Mouse (Mus musculus): ENCODE measurements around the gene Amigo1. TPM values are rescaled to one million over a fixed set of nuclear protein-coding genes. Genes with fewer than 3 reads are reported as not detected.

Gene Amigo1
- 19.3 and 19.5 TPM in 2 replicates for total RNA-seq (2021)
- long read RNA-seq, experiment 1, full-length matches to known transcripts = 10 of 26 reads
- long read RNA-seq, experiment 1, partial matches to known transcripts = 0 of 26 reads
- long read RNA-seq, experiment 1, other reads (novel, unspliced or antisense) = 16 of 26 reads
- long read RNA-seq, experiment 2, full-length matches to known transcripts = 9 of 18 reads
- long read RNA-seq, experiment 2, partial matches to known transcripts = 1 of 18 reads
- long read RNA-seq, experiment 2, other reads (novel, unspliced or antisense) = 8 of 18 reads

DNA sequence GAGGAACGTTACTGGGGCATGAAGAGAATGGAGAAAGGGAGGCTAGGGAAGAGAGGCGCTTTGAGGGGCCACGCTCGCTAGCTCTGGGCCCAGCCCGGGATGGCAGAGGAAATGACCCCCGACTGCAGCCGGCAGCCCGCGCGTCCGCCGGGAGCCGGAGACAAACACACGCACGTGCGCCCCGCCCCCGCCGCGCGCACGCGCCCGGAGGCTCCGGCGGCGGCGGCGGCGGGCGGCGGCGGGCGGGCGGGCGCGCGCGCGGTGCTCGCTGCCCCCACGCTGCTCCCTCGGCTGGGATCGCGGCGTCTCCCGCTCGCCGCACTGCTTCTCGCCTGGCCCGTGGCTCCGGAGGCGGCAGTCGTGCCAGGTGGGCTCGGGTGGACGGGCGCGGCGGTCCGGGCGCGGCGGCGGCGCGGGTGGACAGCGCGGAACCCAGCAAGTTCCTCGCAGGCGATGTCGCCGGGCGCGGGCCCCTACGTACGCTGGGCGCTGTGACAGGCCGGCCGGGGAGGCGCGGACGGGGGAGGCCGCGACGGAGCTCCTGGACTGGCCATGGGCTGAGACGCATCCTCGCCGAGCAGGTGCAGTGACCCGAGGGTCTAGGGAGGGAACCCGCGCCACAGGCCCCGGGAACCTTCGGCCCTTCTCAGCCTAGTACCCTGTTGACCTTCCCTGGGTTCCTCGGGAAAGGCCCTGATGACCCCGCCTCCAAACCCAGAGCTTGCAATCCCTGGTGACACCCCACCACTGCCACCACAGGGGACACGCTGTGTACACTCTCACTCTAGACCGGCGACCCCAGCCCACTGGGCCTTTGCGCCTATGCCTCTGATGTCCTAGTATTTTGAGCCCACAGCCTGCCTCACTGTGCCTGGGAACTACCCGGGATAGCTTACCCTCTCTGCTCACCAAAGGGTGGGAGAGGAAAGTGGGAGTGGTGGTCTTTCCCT is at the start of gene Amigo1:
Amigo1 (plus strand) TSS at position 238 of the 950 bp plus-strand sequence.
- peak; percentile 74 for DNase-seq

- DNase-seq = no peak
These were observed 47.0 kb upstream of the Amigo1 start for GRCm38 (mm10) chr3:108139113-108139512.

DNA sequence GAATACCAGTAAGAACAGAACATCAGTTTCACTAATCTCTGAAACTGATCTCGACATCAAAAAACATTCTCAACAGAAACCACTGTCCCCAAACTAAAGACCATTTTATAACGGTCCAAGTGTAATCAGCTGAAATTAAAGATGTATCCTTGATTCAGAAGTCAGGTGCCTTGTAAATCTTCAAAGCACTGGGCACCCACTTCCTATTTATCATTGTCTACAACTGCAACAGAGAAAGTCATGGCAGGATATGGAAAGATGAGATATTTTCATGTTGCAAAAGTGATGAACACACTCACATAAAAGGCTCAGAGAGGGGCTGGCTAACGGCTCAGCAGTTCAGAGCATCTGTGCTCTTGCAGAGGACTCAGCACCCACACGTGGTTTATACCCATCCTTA is 45.3 kb upstream of the Amigo1 start:
- DNase-seq = no peak

DNA sequence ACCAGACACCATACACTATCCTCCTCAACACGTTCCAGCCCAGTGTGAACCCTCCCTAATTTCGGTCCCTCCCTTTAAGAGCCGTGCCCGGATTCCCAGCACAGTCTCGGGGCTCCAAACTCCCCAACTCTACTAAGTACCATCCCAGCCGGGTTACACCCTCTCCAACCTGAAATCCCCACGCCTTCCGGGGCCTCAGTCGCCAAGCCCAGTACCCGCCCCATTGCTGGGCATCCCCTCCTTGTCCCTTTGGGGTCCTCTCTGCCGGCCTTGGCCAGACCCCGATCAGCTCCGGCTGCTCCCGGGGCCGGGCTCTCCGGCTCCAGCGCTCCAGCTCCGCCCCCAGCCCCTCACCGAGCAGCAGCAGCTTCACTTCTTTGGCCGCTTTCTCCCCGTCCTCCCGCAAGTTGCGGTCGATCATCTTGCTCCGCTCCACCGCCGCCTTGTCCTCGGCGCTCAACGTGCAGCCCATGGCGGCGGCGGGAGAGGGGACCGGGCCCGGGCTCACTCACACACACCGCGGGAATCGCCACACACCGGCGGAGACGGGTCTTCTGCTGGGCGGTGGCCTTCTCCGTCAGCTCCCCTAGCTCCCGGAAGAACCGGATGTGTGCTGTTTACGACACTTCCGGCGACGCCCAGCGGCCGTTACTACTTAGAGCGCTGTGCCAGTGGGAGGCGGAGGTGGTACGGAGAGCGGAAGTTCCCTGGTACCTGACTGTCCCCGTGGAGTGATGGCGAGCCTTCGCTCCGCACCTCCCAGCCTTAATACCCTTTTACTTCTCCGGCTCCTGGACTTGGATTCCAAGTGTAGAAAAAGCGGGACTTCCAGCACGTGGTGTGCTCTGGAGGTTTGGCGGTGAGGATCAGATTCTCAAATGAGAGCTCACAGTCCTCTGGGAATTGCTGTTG is 40.3 kb upstream of the Amigo1 start, which contains the start of gene Gnai3:
Gnai3 (minus strand) TSS at position 613 of the 912 bp plus-strand sequence.
- peak; percentile 94 for DNase-seq

DNA sequence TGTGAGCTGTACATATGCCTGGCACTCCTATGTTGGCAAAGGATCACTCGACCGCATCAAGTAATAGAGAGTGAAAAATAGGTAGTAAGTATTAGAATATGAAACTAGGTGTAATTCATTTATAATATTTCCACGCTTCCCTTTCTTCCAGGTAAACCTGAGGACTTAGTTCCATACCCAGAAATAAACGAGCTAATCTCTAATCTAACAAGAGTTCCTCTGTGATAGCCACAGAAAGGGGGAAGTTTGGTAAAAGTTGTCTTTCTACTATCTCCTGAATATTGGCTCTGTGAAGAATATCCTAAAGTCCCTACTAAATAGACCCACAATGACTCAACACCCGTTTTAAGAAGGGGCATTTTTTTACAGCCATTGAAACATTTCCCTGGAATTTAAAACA is 39.5 kb upstream of the Amigo1 start:
- DNase-seq = no peak

DNA sequence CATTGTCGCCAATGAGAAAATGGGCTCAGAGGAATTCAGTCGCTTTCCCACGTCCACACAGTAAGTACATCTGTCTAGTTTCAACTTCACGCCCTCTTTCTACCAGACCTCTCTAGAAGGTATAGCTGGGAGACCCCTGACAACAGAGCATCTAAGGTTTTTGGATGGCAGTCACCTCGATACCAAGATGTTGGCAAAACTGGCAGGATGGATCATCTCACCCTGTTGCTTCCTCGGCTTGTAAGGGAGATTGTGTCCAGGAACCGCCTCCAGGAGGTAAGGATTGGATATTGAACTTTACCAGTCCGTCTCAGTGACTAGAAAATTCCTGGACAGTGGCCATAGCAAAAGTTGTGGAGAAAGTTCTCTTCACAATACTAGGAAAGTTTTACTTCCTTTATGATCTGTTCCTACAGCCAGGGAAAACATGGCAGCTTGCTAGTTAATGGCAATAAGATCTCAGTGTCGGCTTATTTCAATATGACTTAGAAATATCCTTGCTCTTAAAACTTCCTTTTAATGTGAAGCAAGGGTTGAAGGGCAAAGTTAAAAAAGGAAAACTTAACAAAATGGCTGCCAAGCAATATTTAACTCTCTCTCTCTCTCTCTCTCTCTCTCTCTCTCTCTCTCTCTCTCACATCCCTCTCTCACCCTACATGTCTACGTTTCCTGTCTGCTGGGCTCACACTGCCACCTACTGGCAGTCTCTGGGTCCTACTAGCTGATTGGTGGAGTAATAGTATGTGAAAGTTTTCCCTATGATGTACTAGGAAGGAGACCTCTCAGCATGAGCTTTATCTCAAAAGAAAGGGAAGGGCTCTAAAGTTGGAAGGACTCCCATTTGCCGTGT is 38.5 kb upstream of the Amigo1 start:
- DNase-seq = peak; percentile 92

GRCm38 (mm10) chr3:108152290-108152689 is 33.8 kb upstream of the Amigo1 start:
- DNase-seq = no peak

DNA sequence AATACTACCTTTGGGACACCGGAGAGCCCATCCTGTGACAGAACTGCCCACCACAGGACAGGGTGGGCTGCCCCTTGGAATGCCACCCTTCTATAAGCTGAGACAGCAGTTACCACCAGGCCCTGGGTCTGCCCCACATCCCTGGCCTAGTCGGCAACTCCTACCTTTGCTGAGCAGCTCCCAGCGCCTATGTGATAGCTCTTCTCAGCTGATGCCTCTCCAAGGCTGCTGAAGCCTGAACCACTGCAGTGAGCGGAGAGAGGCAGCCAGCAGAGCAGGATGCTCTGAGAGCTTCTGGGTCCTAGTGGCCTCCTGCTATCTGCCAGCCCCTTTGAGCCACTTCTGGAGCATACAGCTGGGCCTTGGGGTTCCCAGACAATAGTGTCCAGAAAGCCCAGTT is 31.5 kb upstream of the Amigo1 start, which contains the start of gene Gpr61:
Gpr61 (minus strand) TSS at position 227 of the 400 bp plus-strand sequence.
- no peak for DNase-seq

GRCm38 (mm10) chr3:108158383-108159037 is 27.6 kb upstream of the Amigo1 start:
- no peak for DNase-seq

GRCm38 (mm10) chr3:108164091-108164490 is 22.0 kb upstream of the Amigo1 start:
- DNase-seq = no peak

DNA sequence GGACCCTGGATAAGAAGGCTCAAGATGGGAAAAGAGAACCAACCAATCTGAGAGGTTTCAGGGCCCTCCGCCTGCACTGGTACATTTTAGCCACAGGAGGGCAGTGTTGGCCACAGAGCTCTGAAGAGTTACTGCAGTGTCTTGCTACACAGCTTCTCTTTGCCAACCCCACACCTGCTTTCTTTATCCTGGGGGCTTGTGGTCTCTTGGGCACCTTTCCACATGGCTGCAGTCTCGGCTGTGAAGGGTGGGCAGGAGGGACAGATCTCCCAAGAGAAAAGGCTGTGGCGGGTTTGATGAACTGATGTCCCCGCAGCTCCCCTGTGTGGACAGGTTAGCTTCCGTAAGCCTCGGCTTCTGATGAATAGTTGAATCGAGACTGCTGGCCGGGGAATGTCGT is 21.3 kb upstream of the Amigo1 start:
- DNase-seq = peak; percentile 89

- DNase-seq = no peak
These were observed 20.4 kb upstream of the Amigo1 start for GRCm38 (mm10) chr3:108165532-108166315.

DNA sequence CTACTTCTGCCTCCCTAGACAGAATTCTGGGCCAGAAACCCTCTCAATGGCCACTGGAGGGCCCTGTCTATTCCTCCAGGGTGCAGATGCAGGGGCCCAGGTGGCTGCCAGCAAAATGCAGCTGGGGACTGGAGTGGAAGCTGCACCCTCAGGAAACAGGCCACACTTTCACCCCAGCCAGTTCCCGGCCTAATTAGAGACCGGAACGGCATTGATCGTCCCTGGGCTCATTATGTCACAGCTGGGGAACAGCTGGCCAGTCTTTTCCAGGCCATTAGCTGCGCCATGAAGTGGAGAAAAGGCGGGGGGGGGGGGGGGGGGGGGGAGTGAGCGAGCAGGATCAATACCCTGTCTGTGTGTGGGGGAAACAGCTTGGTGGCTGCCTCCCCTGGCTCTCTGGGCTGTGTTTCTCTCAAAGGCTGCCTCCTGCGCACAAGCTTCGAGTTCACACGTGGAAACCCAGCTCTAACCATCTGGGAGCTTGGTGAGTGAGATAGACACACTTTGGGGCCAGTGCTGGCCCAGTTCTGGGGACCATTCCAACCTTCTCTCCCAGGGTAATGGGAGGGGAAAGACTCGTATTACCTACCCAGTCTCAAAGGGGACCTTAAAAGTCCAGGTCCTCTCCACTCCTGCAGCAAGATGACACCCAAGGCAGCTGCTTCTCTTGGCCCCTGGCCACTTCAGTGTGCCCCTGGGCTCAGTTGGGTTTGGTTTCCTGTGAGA is 19.5 kb upstream of the Amigo1 start:
- peak; percentile 75 for DNase-seq

DNA sequence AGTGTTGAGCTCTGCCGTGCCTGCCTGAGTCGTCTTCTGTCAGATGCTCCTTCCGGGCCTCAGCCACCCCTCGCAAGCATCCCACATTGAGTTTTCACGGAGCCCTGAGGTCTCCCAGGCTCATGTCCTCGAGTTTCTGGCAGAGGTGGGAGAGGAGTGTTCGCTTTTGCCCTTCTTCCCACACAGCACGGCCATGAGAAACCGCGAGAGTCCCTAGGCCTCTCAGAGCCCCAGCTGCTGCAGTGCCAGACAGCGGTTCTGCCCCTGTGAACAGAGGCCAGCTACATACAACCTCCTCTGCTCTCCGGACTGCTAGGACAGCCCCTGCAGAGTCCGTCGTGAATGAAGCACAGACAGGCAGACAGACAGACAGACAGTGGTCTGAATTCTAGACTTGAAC is 18.6 kb upstream of the Amigo1 start:
- DNase-seq = no peak

- no peak for DNase-seq
These were observed 16.9 kb upstream of the Amigo1 start for GRCm38 (mm10) chr3:108169199-108169598.

DNA sequence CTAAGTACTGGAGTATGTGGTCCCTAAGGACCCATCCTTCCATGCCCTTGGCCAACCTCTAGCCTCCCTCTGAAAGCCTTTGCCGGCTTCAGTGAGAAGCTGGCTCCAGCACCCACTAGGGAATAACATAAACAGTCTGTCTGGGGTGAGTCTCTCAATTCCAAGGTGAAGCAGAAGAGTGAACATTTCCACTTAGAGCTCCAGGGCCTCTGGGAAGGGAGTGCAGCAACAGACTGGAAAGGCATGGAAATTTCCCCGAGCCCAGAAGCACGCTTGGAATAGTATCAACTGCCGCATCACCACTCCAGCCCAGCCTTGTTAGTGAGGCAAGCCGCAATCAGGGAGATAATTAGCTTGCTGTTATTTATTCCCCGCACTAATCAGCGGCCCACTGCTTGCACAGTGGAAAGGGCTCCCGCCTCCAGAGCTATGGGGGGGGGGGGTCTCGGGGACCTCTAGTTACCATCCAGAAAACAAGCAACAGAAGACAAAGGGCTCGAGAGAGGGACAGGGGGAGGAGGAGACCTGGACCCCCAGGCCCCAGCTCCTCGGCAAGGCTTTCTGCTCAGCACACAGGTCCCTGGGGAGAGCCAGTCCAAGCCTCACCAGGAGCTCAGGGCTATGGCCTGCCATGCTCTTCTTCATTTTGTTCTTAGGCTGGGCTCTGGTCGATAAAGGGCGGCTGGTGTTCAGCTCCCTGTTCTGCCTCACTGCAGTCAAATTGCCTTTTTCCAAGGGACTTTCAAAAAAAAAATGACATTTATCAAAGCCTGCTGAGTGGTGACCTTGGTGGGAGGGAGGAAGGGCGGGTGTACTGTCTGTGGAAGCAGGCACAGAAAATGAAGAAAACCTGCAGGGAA is 11.2 kb upstream of the Amigo1 start:
- DNase-seq = peak; percentile 70

DNA sequence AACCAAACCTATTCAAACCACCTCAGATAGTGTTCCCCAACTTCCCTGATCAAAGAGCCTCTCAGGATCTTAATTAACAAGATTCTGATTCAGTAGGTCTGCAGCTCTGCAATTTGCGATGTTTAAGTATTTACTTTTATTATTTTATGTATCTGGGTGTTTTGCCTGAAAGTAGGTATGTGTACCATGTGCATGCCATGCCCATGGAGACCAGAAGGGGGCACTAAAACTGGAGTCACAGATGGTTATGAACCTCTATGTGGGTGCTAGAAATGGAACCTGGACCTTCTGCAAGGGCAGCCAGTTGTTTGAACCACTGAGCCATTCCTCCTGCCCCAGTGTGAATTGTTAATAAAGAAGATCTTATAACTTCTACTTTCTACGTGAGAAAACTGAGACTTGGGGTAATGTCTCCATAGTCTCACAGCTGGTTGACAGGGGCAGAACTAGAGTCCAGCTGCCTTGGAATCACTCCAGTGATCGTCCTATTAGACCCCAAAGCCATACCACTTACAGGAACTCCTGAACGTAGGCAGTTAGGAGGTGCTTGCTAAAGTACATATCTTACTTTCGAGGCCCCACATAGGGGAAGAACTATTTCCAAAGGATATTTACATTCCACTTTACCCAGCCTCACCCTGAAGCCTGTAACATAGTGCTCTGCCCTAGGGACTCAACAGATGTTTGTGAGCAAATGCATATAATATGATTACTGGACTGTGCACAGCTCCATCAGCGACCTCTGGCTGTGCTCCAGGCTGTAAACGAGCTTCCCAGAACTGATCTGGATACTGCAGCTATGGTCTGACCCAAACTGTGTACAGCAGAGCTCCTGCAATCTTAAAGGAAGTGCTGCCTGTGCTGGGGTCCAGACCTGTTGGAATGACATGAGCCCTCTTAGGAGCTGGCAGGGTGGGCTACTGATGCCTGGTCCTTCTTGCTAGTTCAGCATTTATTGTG is 7.1 kb upstream of the Amigo1 start:
- no peak for DNase-seq
